Mouse (Mus musculus) limb, embryonic 14.5 days (tissue): ENCODE measurements around the gene Pbld1. TPM values are rescaled to one million over a fixed set of nuclear protein-coding genes. Genes with fewer than 3 reads are reported as not detected.
A peak's percentile ranks its signal among the peaks of the same experiment; 100 is the strongest.

ENCODE experiments used
- ATAC-seq: fragments of 200-750 bp; cut with Nextera tagmentation; 2 replicates; pipeline ENCODE4 v1.8.0; 2017; ENCODE audit warnings: low read depth, moderate number of reproducible peaks, moderate TSS enrichment; ENCODE audit not compliant: low FRiP score
- DNase-seq: peaks from one replicate; pipeline ENCODE4 v3.0.0-alpha.2; 2015; ENCODE audit warnings: low spot score
- H3K27ac ChIP-seq: fragments of 300-500 bp; sonication (generic); replicated peaks from 2 replicates; pipeline ENCODE4 v1.5.1; 2014; ENCODE audit warnings: low read depth, mild to moderate bottlenecking, low read length, moderate library complexity, mixed read lengths
- H3K27me3 ChIP-seq: fragments of 300-500 bp; sonication (generic); 2 replicates; pipeline ENCODE4 v1.6.1; 2014; ENCODE audit warnings: low read length, mixed read lengths; ENCODE audit not compliant: control insufficient read depth, insufficient read depth
- H3K36me3 ChIP-seq: fragments of 300-500 bp; sonication (generic); 2 replicates; pipeline ENCODE4 v1.6.1; 2014; ENCODE audit warnings: mild to moderate bottlenecking, low read length, moderate library complexity, mixed read lengths; ENCODE audit not compliant: control insufficient read depth, insufficient read depth
- H3K4me1 ChIP-seq: fragments of 300-500 bp; sonication (generic); 2 replicates; pipeline ENCODE4 v1.6.1; 2014; ENCODE audit warnings: antibody characterized with exemption, low read length, mixed read lengths; ENCODE audit not compliant: control insufficient read depth, insufficient read depth
- H3K4me2 ChIP-seq: fragments of 300-500 bp; sonication (generic); replicated peaks from 2 replicates; pipeline ENCODE4 v1.6.1; 2014; ENCODE audit warnings: low read depth, mild to moderate bottlenecking, low read length, moderate library complexity; ENCODE audit not compliant: severe bottlenecking
- H3K4me3 ChIP-seq: fragments of 300-500 bp; sonication (generic); replicated peaks from 2 replicates; pipeline ENCODE4 v1.5.1; 2014; ENCODE audit warnings: low read length
- H3K9ac ChIP-seq: fragments of 300-500 bp; sonication (generic); 2 replicates; pipeline ENCODE4 v1.6.1; 2014; ENCODE audit warnings: mild to moderate bottlenecking, low read depth, low read length, moderate library complexity; ENCODE audit not compliant: severe bottlenecking
- H3K9me3 ChIP-seq: fragments of 300-500 bp; sonication (generic); 2 replicates; pipeline ENCODE4 v1.6.1; 2016; ENCODE audit warnings: low read length; ENCODE audit not compliant: control insufficient read depth
- POLR2A ChIP-seq: fragments of 200-500 bp; IDR thresholded peaks from 2 replicates; pipeline ENCODE4 v1.8.0; 2012; ENCODE audit warnings: inconsistent platforms, mild to moderate bottlenecking, moderate library complexity, borderline replicate concordance; ENCODE audit not compliant: insufficient read depth, insufficient read length; ENCODE audit errors: extremely low read depth
- WGBS: fragments of 180-500 bp; shearing (Covaris S2); extraction: QIAGEN DNeasy Blood & Tissue Kit; methylation state at CpG from one replicate; pipeline ENCODE4 v1.1.7; 2014; 5-methylcytosine and 5-hydroxymethylcytosine counted together
- polyA plus RNA-seq, 2 experiments: library from polyadenylated mRNA; depleted of rRNA in 1 of 2; stranded (reverse) in 1 of 2; unstranded in 1 of 2; fragments of >200 nt; fragmentation: Nextera tagmentation in 1 of 2; extraction: Ambion mirVana in 1 of 2; gene quantifications; 2 replicates each; pipeline versions ENCODE4 v1.2.1 to v1.2.3; 2012 to 2014

Gene Pbld1
- polyA plus RNA-seq, 2 experiments, result 0.23 to 0.78 TPM

DNA sequence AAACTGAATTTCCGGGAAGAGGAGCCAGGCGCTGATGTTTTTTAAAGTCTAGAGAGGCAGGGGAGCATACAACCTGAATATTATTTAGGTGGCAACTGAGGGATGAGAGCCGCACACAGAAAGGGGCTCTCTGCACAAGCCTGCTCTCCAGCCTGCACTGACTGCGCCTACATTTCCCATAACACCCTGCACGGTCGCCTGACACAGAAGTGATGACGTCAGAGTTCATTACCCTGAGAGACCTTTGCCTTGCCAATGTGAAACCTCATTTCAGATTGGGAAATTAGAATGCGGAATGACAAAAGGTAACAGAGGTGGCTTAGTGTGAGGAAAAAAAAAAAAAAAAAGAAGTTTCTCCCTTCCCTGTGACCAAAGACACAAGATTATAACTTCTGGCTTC lies 62.6 kb downstream of the Pbld1 start:
- ATAC-seq, result no peak
- H3K4me3 ChIP-seq, result no peak overlapping the region
- no peaks in the 10 kb centered on the region for H3K36me3 ChIP-seq
- no peak overlapping the region for H3K4me2 ChIP-seq
- no peak overlapping the region for H3K9ac ChIP-seq
- H3K4me1 ChIP-seq, result no peaks in the 10 kb centered on the region
- 33% methylated on average over 8 of the region's 8 CpGs for WGBS
- H3K9me3 ChIP-seq, result no peaks in the 10 kb centered on the region
- no peak overlapping the region for H3K27ac ChIP-seq
- H3K27me3 ChIP-seq, result no peaks in the 10 kb centered on the region
- peak; percentile 20 for DNase-seq
- no peak for TF ChIP-seq POLR2A

DNA sequence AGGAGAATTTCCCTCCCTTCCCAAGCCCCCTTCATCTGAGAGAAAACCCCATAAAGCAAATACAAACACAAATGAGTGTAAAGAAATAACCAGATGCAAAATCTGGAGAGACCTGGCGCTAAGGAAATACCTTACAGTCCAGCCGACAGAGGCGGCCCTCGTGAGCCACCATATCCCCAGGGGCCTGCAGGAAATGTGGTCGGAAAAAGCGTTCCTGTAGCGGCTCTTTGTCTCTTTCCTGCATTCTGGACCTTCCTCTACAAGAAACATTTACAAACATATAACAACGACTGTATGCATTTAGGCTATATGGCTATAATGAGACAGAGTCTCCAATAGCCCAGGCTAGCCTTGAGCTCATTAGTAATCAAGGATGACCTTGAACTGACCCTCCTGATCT lies 63.2 kb downstream of the Pbld1 start:
- no peaks in the 10 kb centered on the region for H3K36me3 ChIP-seq
- no peak overlapping the region for H3K4me2 ChIP-seq
- no peak overlapping the region for H3K4me3 ChIP-seq
- H3K9ac ChIP-seq, result no peak overlapping the region
- no peaks in the 10 kb centered on the region for H3K9me3 ChIP-seq
- 79% methylated on average over 8 of the region's 8 CpGs for WGBS
- no peaks in the 10 kb centered on the region for H3K27me3 ChIP-seq
- H3K4me1 ChIP-seq, result no peaks in the 10 kb centered on the region
- no peak for ATAC-seq
- no peak for DNase-seq
- H3K27ac ChIP-seq, result no peak overlapping the region
- TF ChIP-seq POLR2A, result no peak

DNA sequence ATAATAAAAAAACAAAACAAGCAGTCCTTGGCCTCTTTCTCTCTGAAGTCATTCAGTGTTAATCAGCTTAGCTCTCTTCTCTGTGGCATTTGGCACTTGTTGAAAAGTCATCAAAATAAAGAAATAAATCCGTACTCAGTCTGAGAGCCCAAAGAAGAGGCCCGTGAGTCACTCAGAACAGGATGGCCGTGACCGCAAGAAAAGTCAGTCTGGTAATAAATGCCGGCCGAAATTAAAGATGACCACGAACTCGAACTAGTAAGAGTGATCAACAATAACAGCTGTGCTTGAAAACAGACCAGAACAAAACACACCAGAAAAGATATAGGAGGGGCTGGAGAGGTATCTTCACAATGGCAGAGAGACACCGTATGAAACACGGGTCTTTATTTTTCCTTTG lies 64.1 kb downstream of the Pbld1 start:
- ATAC-seq (no peak), DNase-seq (no peak)
- Histone ChIP-seq H3K9ac (no peak overlapping the region), H3K4me2 (no peak overlapping the region), H3K4me3 (no peak overlapping the region), H3K9me3 (no peaks in the 10 kb centered on the region), H3K36me3 (no peaks in the 10 kb centered on the region), H3K27ac (no peak overlapping the region), H3K4me1 (no peaks in the 10 kb centered on the region), H3K27me3 (no peaks in the 10 kb centered on the region)
- 89% methylated on average over 10 of the region's 10 CpGs for WGBS
- no peak for TF ChIP-seq POLR2A

DNA sequence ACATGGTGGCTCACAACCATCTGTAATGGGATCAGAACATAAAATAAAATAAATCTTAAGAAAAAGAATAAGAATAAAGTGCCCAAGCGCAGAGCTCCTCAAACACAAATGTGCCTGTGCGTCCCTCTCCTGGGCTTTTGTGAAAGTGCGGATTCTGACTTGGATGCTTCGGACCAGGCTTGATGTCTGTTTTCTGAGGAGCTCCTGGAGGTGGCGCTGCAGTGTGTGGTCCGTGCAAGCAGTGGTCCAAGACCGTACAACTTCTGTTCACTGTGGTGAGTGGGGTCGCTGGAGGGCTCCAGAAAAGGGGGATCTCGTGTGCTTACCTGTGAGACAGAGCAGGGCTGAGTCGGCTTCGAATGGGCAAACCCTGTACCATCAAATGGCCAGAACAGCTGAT lies 65.4 kb downstream of the Pbld1 start:
- H3K27me3 ChIP-seq, result no peaks in the 10 kb centered on the region
- no peak overlapping the region for H3K4me2 ChIP-seq
- no peak overlapping the region for H3K27ac ChIP-seq
- 40% methylated on average over 11 of the region's 11 CpGs for WGBS
- no peaks in the 10 kb centered on the region for H3K4me1 ChIP-seq
- H3K9ac ChIP-seq, result no peak overlapping the region
- no peaks in the 10 kb centered on the region for H3K36me3 ChIP-seq
- no peak for DNase-seq
- H3K9me3 ChIP-seq, result no peaks in the 10 kb centered on the region
- no peak overlapping the region for H3K4me3 ChIP-seq
- TF ChIP-seq POLR2A, result no peak
- ATAC-seq, result no peak

DNA sequence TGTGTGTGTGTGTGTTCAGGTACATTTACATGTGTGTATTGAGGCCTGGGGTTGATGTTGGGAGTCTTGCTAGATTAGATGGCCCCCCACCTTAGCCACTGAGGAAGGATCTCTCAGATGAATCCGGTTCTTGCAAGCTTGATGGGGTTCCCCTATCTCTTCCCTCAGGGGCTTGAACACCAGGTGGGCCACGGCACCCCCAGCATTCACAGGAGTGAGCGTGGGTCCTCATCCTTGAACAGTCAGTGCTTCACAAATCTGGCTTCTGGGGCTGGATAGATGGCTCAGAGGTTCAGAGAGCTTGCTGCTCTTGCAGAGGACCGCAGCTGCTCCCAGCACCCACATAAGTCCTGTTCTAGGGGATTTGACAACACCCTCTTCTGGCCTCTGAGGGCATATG lies 66.2 kb downstream of the Pbld1 start:
- Histone ChIP-seq H3K4me1 (no peaks in the 10 kb centered on the region), H3K9ac (no peak overlapping the region), H3K27ac (no peak overlapping the region), H3K9me3 (no peaks in the 10 kb centered on the region), H3K27me3 (no peaks in the 10 kb centered on the region), H3K4me2 (no peak overlapping the region), H3K36me3 (no peaks in the 10 kb centered on the region), H3K4me3 (no peak overlapping the region)
- TF ChIP-seq POLR2A, result no peak
- no peak for DNase-seq
- no peak for ATAC-seq
- WGBS, result 76% methylated on average over 4 of the region's 4 CpGs

DNA sequence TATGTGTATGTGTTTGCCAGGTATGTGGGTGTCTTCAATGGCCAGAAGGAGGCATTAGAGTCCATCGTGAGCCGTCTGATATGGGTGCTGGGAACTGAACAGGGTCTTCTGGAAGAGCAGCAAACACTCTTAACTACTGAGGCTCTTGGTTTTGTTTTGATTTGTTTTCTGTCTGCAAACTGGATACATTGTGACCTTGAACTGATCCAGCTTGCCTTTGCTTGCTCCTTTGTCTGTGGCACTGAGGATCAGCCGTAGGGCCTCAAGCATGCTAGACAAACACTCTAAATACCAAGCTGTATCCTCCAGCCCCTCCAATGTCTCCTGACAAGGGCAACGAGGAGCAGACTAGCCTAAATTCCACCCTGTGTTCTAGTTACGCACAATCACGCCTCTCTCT lies 67.2 kb downstream of the Pbld1 start:
- H3K27ac ChIP-seq, result no peak overlapping the region
- no peak overlapping the region for H3K9ac ChIP-seq
- no peaks in the 10 kb centered on the region for H3K4me1 ChIP-seq
- no peak for TF ChIP-seq POLR2A
- H3K4me2 ChIP-seq, result no peak overlapping the region
- DNase-seq (no peak), ATAC-seq (no peak)
- no peaks in the 10 kb centered on the region for H3K36me3 ChIP-seq
- H3K4me3 ChIP-seq, result no peak overlapping the region
- H3K27me3 ChIP-seq, result no peaks in the 10 kb centered on the region
- WGBS, result 87% methylated on average over 6 of the region's 6 CpGs
- no peaks in the 10 kb centered on the region for H3K9me3 ChIP-seq

Other genes with a start within 250 kb of the Pbld1 start
- gene Tet1, start 151.2 kb upstream of the Pbld1 start, polyA plus RNA-seq (2012; rRNA removed), result 5.2 and 5.3 TPM in 2 replicates
- 30.7 and 36.5 TPM in 2 replicates for gene Tet1, start 151.2 kb upstream of the Pbld1 start, polyA plus RNA-seq (2014; fragmentation: Nextera tagmentation; extraction: Ambion mirVana)
- gene Slc25a16, start 139.5 kb upstream of the Pbld1 start, polyA plus RNA-seq (2012; rRNA removed), result 13.2 and 13.4 TPM in 2 replicates
- 11.0 and 11.8 TPM in 2 replicates for gene Slc25a16, start 139.5 kb upstream of the Pbld1 start, polyA plus RNA-seq (2014; fragmentation: Nextera tagmentation; extraction: Ambion mirVana)
- 25.5 and 26.6 TPM in 2 replicates for gene Dna2, start 113.1 kb upstream of the Pbld1 start, polyA plus RNA-seq (2012; rRNA removed)
- 13.2 and 14.1 TPM in 2 replicates for gene Dna2, start 113.1 kb upstream of the Pbld1 start, polyA plus RNA-seq (2014; fragmentation: Nextera tagmentation; extraction: Ambion mirVana)
- 16.0 and 17.6 TPM in 2 replicates for gene Rufy2, start 79.9 kb upstream of the Pbld1 start, polyA plus RNA-seq (2012; rRNA removed)
- gene Rufy2, start 79.9 kb upstream of the Pbld1 start, polyA plus RNA-seq (2014; fragmentation: Nextera tagmentation; extraction: Ambion mirVana), result 25.9 and 28.2 TPM in 2 replicates
- gene Hnrnph3, start 35.9 kb upstream of the Pbld1 start, polyA plus RNA-seq (2012; rRNA removed), result 94.5 and 119 TPM in 2 replicates
- gene Hnrnph3, start 35.9 kb upstream of the Pbld1 start, polyA plus RNA-seq (2014; fragmentation: Nextera tagmentation; extraction: Ambion mirVana), result 54.9 and 71.5 TPM in 2 replicates
- gene Pbld2, start 35.8 kb upstream of the Pbld1 start, polyA plus RNA-seq (2012; rRNA removed), result 2.1 and 2.8 TPM in 2 replicates
- 0.52 and 0.64 TPM in 2 replicates for gene Pbld2, start 35.8 kb upstream of the Pbld1 start, polyA plus RNA-seq (2014; fragmentation: Nextera tagmentation; extraction: Ambion mirVana)
- gene Atoh7, start 39.5 kb downstream of the Pbld1 start, polyA plus RNA-seq (2012; rRNA removed), result 0.08 TPM in 2 replicates
- 0.17 and 0.57 TPM in 2 replicates for gene Atoh7, start 39.5 kb downstream of the Pbld1 start, polyA plus RNA-seq (2014; fragmentation: Nextera tagmentation; extraction: Ambion mirVana)
- gene Mypn, start 143.8 kb downstream of the Pbld1 start, polyA plus RNA-seq (2012; rRNA removed), result 4.6 and 4.8 TPM in 2 replicates
- gene Mypn, start 143.8 kb downstream of the Pbld1 start, polyA plus RNA-seq (2014; fragmentation: Nextera tagmentation; extraction: Ambion mirVana), result 3.4 and 5.4 TPM in 2 replicates
- 32.6 and 33.3 TPM in 2 replicates for gene Herc4, start 183.6 kb downstream of the Pbld1 start, polyA plus RNA-seq (2012; rRNA removed)
- gene Herc4, start 183.6 kb downstream of the Pbld1 start, polyA plus RNA-seq (2014; fragmentation: Nextera tagmentation; extraction: Ambion mirVana), result 37.2 and 41.2 TPM in 2 replicates